Mouse (Mus musculus): ENCODE results near the gene Ddit4. TPM values are rescaled to one million over a fixed set of nuclear protein-coding genes. Genes with fewer than 3 reads are reported as not detected.

Gene Ddit4
- polyA plus RNA-seq, 1 experiment from 2014 or later: 3.0 TPM

GRCm38 (mm10) chr10:59929205-59929604 lies 22.4 kb downstream of the Ddit4 start:
- Histone ChIP-seq H3K4me1 (replicated peaks; ENCODE audit: control insufficient read depth, insufficient read depth, low read length) (peaks cover 10% of the 10 kb centered on the region; the same call in 1 of the 2 replicates), H3K9ac (ENCODE audit: low read length) (no peak overlapping the region), H3K27ac (ENCODE audit: low read depth) (no peak overlapping the region), H3K27me3 (replicated peaks; ENCODE audit: control insufficient read depth, insufficient read depth, low read length) (no peaks in the 10 kb centered on the region), H3K36me3 (ENCODE audit: control insufficient read depth, insufficient read depth, low read length) (no peaks in the 10 kb centered on the region), H3K4me2 (ENCODE audit: low read length) (no peak overlapping the region), H3K4me3 (ENCODE audit: low read depth, low read length) (no peak overlapping the region), H3K9me3 (ENCODE audit: control insufficient read depth, low read length) (no peaks in the 10 kb centered on the region)
- WGBS: 81% methylated on average over 7 of the region's 7 CpGs
- DNase-seq (ENCODE audit: low spot score) (no peak), ATAC-seq (replicated peaks; ENCODE audit: low FRiP score, low TSS enrichment, low read depth) (no peak)

- DNase-seq (ENCODE audit: low spot score) (no peak), ATAC-seq (replicated peaks; ENCODE audit: low FRiP score, low TSS enrichment, low read depth) (no peak)
- no peaks in the 10 kb centered on the region for H3K27me3 ChIP-seq (replicated peaks; ENCODE audit: control insufficient read depth, insufficient read depth, low read length)
- H3K36me3 ChIP-seq (ENCODE audit: control insufficient read depth, insufficient read depth, low read length): no peaks in the 10 kb centered on the region
- H3K4me1 ChIP-seq (replicated peaks; ENCODE audit: control insufficient read depth, insufficient read depth, low read length): peaks cover 31% of the 10 kb centered on the region
- H3K9ac ChIP-seq (ENCODE audit: low read length): no peak overlapping the region
- H3K4me3 ChIP-seq (ENCODE audit: low read depth, low read length): no peak overlapping the region
- H3K4me2 ChIP-seq (ENCODE audit: low read length): no peak overlapping the region
- 25% methylated on average over 3 of the region's 3 CpGs for WGBS
- H3K27ac ChIP-seq (ENCODE audit: low read depth): no peak overlapping the region
- H3K9me3 ChIP-seq (ENCODE audit: control insufficient read depth, low read length): no peaks in the 10 kb centered on the region
Observed at GRCm38 (mm10) chr10:59924305-59924704, 27.3 kb downstream of the Ddit4 start.

GRCm38 (mm10) chr10:59923493-59923892 lies 28.1 kb downstream of the Ddit4 start:
- Histone ChIP-seq H3K9ac (ENCODE audit: low read length) (no peak overlapping the region), H3K4me1 (replicated peaks; ENCODE audit: control insufficient read depth, insufficient read depth, low read length) (peaks cover 34% of the 10 kb centered on the region), H3K27ac (ENCODE audit: low read depth) (no peak overlapping the region), H3K4me2 (ENCODE audit: low read length) (no peak overlapping the region), H3K4me3 (ENCODE audit: low read depth, low read length) (no peak overlapping the region), H3K36me3 (ENCODE audit: control insufficient read depth, insufficient read depth, low read length) (no peaks in the 10 kb centered on the region), H3K9me3 (ENCODE audit: control insufficient read depth, low read length) (no peaks in the 10 kb centered on the region), H3K27me3 (replicated peaks; ENCODE audit: control insufficient read depth, insufficient read depth, low read length) (no peaks in the 10 kb centered on the region)
- ATAC-seq (replicated peaks; ENCODE audit: low FRiP score, low TSS enrichment, low read depth): no peak
- WGBS: 76% methylated on average over 2 of the region's 2 CpGs
- DNase-seq (ENCODE audit: low spot score): no peak

DNA sequence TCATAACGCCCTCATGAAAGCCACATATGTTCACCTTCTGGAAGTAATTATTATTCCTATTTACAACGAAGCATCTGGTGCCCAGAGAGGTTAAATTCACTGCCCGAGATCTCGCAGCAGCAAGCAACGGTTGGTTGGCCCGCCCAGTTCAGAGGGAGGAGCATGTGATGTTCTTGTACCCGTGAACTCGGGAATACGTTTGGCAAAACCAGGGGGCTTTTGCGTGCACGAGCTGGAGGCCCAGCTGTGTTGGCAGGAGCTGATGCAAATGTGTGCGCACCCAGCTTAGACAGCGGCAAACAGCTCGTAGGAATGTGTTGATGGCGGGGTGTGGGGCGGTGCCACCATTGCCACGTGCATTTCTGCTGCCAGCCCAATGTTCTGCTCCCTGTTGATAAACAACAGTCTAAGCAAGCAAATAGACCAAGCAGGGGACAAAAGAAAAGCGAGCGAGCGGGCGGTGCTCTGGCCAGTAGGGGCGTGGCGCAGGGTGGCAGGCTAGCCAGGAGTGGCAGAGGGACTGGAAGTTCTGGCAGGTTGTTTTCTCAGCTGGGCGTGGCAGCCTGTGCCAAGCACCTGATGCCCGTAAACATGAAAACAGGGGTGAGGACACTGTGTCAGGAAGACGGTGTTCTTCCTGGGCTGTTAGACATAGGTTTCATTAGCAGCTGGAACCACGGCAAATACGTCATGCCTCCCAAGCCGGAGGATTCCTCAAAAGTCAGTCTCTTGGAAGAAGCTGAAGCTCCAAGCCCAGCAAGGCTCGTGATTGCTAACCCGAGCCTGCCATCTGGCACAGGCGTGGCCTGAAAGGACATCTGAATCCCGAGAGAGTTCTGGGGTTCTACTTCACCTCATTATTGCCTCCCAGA lies 30.6 kb downstream of the Ddit4 start:
- Histone ChIP-seq H3K4me2 (ENCODE audit: low read length) (peak overlapping the region; percentile 80), H3K27ac (ENCODE audit: low read depth) (peak overlapping the region; percentile 44), H3K36me3 (ENCODE audit: control insufficient read depth, insufficient read depth, low read length) (no peaks in the 10 kb centered on the region), H3K9me3 (ENCODE audit: control insufficient read depth, low read length) (no peaks in the 10 kb centered on the region), H3K27me3 (replicated peaks; ENCODE audit: control insufficient read depth, insufficient read depth, low read length) (no peaks in the 10 kb centered on the region), H3K9ac (ENCODE audit: low read length) (peak overlapping the region; percentile 38), H3K4me1 (replicated peaks; ENCODE audit: control insufficient read depth, insufficient read depth, low read length) (peaks cover 45% of the 10 kb centered on the region), H3K4me3 (ENCODE audit: low read depth, low read length) (peak overlapping the region; percentile 34)
- DNase-seq (ENCODE audit: low spot score): peak; percentile 77
- peak; percentile 22; the same call in 1 of the 2 replicates for ATAC-seq (replicated peaks; ENCODE audit: low FRiP score, low TSS enrichment, low read depth)
- 4% methylated on average over 33 of the region's 33 CpGs for WGBS

- Histone ChIP-seq H3K9me3 (ENCODE audit: control insufficient read depth, low read length) (no peaks in the 10 kb centered on the region), H3K27ac (ENCODE audit: low read depth) (peak overlapping the region; percentile 44), H3K36me3 (ENCODE audit: control insufficient read depth, insufficient read depth, low read length) (no peaks in the 10 kb centered on the region), H3K4me2 (ENCODE audit: low read length) (peak overlapping the region; percentile 80), H3K4me1 (replicated peaks; ENCODE audit: control insufficient read depth, insufficient read depth, low read length) (peaks cover 48% of the 10 kb centered on the region), H3K27me3 (replicated peaks; ENCODE audit: control insufficient read depth, insufficient read depth, low read length) (no peaks in the 10 kb centered on the region), H3K4me3 (ENCODE audit: low read depth, low read length) (peak overlapping the region; percentile 34; the same call in 1 of the 2 replicates), H3K9ac (ENCODE audit: low read length) (no peak overlapping the region; the same call in 1 of the 2 replicates)
- ATAC-seq (replicated peaks; ENCODE audit: low FRiP score, low TSS enrichment, low read depth) (no peak), DNase-seq (ENCODE audit: low spot score) (no peak)
- WGBS: 26% methylated on average over 7 of the region's 7 CpGs
Observed at GRCm38 (mm10) chr10:59920485-59920809, 31.2 kb downstream of the Ddit4 start.

DNA sequence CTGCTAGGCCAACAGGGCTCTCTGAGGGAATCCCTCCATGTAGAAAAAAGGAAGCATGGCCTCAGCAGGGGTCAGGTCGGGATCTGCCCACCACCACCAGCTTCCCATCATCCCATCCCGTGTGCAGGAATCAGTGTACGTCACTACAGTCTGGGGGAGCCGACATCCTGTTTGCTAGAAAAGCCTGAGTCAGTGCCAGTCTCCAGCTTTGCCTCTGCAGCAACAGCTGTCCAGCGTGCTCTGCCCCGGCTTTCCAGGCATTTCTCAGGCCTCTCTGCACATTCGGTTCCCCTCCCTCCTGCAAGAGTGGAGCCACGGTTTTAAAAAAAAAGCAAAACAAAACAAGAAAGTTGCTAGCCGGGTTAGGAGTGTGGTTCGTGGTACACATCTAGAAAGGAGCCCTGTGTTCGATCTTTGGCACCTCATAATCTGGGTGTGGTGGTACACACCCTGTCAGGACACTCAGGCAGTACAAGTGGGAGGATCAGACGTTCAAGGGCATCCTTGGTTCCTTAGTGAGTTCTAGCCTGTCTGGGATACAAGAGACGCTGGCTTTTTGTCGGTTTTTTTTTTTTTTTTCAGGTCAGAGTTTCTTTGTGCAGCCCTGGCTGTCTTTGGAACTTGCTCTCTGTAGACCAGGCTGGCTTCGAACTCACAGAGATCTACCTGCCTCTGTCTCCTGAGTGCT lies 32.0 kb downstream of the Ddit4 start:
- 36% methylated on average over 15 of the region's 15 CpGs for WGBS
- peak overlapping the region; percentile 62 for H3K27ac ChIP-seq (ENCODE audit: low read depth)
- no peak for DNase-seq (ENCODE audit: low spot score)
- no peak overlapping the region for H3K9ac ChIP-seq (ENCODE audit: low read length)
- no peaks in the 10 kb centered on the region for H3K36me3 ChIP-seq (ENCODE audit: control insufficient read depth, insufficient read depth, low read length)
- no peak overlapping the region for H3K4me2 ChIP-seq (ENCODE audit: low read length)
- peaks cover 48% of the 10 kb centered on the region for H3K4me1 ChIP-seq (replicated peaks; ENCODE audit: control insufficient read depth, insufficient read depth, low read length)
- H3K4me3 ChIP-seq (ENCODE audit: low read depth, low read length): no peak overlapping the region
- H3K9me3 ChIP-seq (ENCODE audit: control insufficient read depth, low read length): no peaks in the 10 kb centered on the region
- no peaks in the 10 kb centered on the region for H3K27me3 ChIP-seq (replicated peaks; ENCODE audit: control insufficient read depth, insufficient read depth, low read length)
- no peak for ATAC-seq (replicated peaks; ENCODE audit: low FRiP score, low TSS enrichment, low read depth)

- DNase-seq (ENCODE audit: low spot score) (no peak), ATAC-seq (replicated peaks; ENCODE audit: low FRiP score, low TSS enrichment, low read depth) (no peak)
- peaks cover 44% of the 10 kb centered on the region for H3K4me1 ChIP-seq (replicated peaks; ENCODE audit: control insufficient read depth, insufficient read depth, low read length)
- no peaks in the 10 kb centered on the region for H3K9me3 ChIP-seq (ENCODE audit: control insufficient read depth, low read length)
- H3K4me2 ChIP-seq (ENCODE audit: low read length): no peak overlapping the region
- no peak overlapping the region for H3K27ac ChIP-seq (ENCODE audit: low read depth)
- H3K9ac ChIP-seq (ENCODE audit: low read length): no peak overlapping the region
- no peak overlapping the region for H3K4me3 ChIP-seq (ENCODE audit: low read depth, low read length)
- no peaks in the 10 kb centered on the region for H3K27me3 ChIP-seq (replicated peaks; ENCODE audit: control insufficient read depth, insufficient read depth, low read length)
- no peaks in the 10 kb centered on the region for H3K36me3 ChIP-seq (ENCODE audit: control insufficient read depth, insufficient read depth, low read length)
- 90% methylated on average over 4 of the region's 4 CpGs for WGBS
Observed at GRCm38 (mm10) chr10:59918111-59918510, 33.5 kb downstream of the Ddit4 start.

GRCm38 (mm10) chr10:59916649-59917048 lies 35.0 kb downstream of the Ddit4 start:
- ATAC-seq (replicated peaks; ENCODE audit: low FRiP score, low TSS enrichment, low read depth) (peak; percentile 80), DNase-seq (ENCODE audit: low spot score) (peak; percentile 77)
- peaks cover 43% of the 10 kb centered on the region for H3K4me1 ChIP-seq (replicated peaks; ENCODE audit: control insufficient read depth, insufficient read depth, low read length)
- H3K27me3 ChIP-seq (replicated peaks; ENCODE audit: control insufficient read depth, insufficient read depth, low read length): no peaks in the 10 kb centered on the region
- H3K4me2 ChIP-seq (ENCODE audit: low read length): peak overlapping the region; percentile 59
- H3K27ac ChIP-seq (ENCODE audit: low read depth): peak overlapping the region; percentile 67; the same call in 1 of the 2 replicates
- H3K36me3 ChIP-seq (ENCODE audit: control insufficient read depth, insufficient read depth, low read length): no peaks in the 10 kb centered on the region
- peak overlapping the region; percentile 14 for H3K4me3 ChIP-seq (ENCODE audit: low read depth, low read length)
- H3K9me3 ChIP-seq (ENCODE audit: control insufficient read depth, low read length): no peaks in the 10 kb centered on the region
- 2% methylated on average over 10 of the region's 10 CpGs for WGBS
- H3K9ac ChIP-seq (ENCODE audit: low read length): peak overlapping the region; percentile 30; the same call in 1 of the 2 replicates

Data from intestine, embryonic 14.5 days (tissue).